Mouse (Mus musculus) embryonic fibroblast, embryonic 13.5 days (primary cell): ENCODE results near the gene Cpn2. TPM values are rescaled to one million over a fixed set of nuclear protein-coding genes. Genes with fewer than 3 reads are reported as not detected.

Experiments used
- H3K27ac ChIP-seq: 2 replicates; pipeline ENCODE4 v1.5.1; 2012; ENCODE audit warnings: low read length, control low read depth, inconsistent platforms; ENCODE audit not compliant: insufficient read depth
- H3K4me1 ChIP-seq: 2 replicates; pipeline ENCODE4 v1.6.1; 2011; ENCODE audit warnings: low read length; ENCODE audit not compliant: control insufficient read depth, insufficient read depth
- H3K4me3 ChIP-seq: 2 replicates; pipeline ENCODE4 v1.5.1; 2011; ENCODE audit warnings: mild to moderate bottlenecking, control low read depth, low read length; ENCODE audit not compliant: insufficient read depth
- CTCF ChIP-seq: IDR thresholded peaks from 2 replicates; pipeline ENCODE4 v1.5.1; 2011; ENCODE audit warnings: mild to moderate bottlenecking, control low read depth, low read length, moderate library complexity, borderline replicate concordance; ENCODE audit not compliant: insufficient read depth
- POLR2A ChIP-seq: IDR thresholded peaks from 2 replicates; pipeline ENCODE4 v1.6.1; 2011; ENCODE audit warnings: low read depth, mild to moderate bottlenecking, control low read depth, low read length, moderate library complexity
- polyA plus RNA-seq: library from polyadenylated mRNA; stranded (reverse); fragments of >200 nt; gene quantifications from 2 replicates; pipeline ENCODE4 v1.2.4, GENCODE M21; 2011; ENCODE audit warnings: low read depth; ENCODE audit not compliant: missing spikeins, insufficient read length

The Cpn2 gene
- polyA plus RNA-seq, 1 experiment: 0.67 TPM

DNA sequence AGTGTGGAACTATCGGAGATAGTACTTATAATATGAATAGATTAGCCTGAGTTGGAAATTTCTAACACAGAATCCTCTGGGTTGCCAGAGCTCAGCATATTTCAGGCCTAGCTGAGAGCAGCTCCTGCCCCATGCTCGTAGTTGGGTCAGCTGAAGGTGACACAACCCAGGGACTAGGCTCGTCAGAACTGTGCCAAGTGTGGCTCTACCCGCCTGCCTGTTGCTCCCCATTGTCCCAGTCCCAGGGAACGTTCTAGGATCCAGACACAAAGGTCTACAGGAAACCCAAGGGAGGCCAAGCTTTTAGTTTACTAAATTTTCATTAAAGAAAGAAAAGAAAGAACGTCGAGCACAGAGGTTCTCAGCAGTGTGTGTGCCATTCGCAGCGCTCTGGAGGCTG is 6.0 kb downstream of the Cpn2 start:
- Histone ChIP-seq H3K4me1 (no peaks in the 10 kb centered on the region), H3K27ac (no peak overlapping the region), H3K4me3 (no peak overlapping the region)
- TF ChIP-seq CTCF (no peak), POLR2A (no peak)

DNA sequence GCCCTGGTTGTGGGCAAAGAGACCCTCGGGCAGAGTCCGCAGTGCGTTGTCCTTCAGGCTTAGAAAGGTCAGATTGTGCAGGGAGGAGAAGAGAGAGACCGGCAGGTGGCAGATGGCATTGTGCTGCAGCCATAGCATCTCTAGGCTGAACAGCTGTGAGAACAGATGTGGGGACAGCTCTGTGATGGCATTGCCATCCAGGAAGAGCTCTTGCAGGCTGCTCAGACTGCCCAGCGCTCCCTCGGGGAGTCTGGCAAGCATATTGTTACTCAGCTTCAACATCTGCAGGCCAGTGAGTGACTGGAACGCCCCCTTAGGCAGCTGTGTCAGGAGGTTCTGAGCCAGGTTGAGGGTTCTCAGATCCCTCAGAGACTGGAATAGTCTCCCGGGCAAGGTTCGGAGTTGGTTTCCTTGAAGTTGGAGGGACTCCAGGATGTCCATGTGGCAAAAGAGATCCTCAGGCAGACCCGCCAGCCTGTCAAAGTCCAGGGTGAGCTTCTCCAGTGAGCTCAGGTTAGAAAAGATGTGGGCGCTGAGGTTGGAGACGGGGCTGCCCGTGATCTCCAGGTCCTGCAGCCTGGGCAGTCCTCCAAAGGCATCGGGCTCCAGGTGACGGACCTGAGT is 7.2 kb downstream of the Cpn2 start:
- H3K27ac ChIP-seq: no peak overlapping the region
- TF ChIP-seq CTCF (no peak), POLR2A (no peak)
- H3K4me1 ChIP-seq: no peaks in the 10 kb centered on the region
- H3K4me3 ChIP-seq: no peak overlapping the region

DNA sequence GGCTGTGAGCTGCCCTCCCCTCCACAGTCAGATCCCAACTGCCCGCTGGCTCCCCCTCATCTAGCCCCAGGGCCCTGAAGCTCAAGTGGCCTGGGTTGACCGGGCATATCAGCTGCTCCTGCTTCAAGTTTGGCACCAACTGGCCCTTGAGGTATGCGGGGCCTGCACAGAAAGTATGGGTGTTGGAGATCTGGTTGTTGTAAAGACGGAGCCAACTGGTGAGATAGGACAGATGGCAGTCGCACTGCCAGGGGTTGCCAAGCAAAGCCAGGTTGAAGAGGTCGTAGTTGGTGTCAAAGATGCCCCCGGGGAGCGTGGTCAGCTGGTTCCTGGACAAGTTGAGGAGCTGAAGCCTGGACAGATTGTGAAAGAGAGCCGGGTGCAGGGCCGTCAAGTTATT is 7.9 kb downstream of the Cpn2 start:
- no peak overlapping the region for H3K27ac ChIP-seq
- no peaks in the 10 kb centered on the region for H3K4me1 ChIP-seq
- no peak overlapping the region for H3K4me3 ChIP-seq
- TF ChIP-seq POLR2A (no peak), CTCF (no peak)

DNA sequence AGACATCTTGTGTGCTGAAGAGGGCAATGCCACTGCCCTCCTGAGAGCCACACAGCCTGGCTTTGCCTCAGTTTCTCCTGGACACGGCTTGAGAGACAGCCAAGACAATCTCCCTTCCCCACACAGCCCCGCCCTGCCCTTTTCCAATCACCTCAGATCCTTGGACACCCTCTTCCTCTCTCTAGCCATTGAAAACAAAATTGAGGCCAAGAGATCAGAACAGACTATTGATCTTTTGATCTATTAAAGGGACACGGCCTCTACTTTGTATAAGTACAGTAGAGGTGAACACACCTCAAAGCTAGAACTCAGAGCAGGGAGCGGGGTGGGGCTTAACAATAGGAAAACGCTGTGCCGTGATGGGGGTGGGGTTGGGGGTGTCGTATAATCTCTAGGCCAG is 8.9 kb downstream of the Cpn2 start:
- no peak overlapping the region for H3K27ac ChIP-seq
- TF ChIP-seq CTCF: no peak
- no peak for TF ChIP-seq POLR2A
- H3K4me1 ChIP-seq: no peaks in the 10 kb centered on the region
- no peak overlapping the region for H3K4me3 ChIP-seq

DNA sequence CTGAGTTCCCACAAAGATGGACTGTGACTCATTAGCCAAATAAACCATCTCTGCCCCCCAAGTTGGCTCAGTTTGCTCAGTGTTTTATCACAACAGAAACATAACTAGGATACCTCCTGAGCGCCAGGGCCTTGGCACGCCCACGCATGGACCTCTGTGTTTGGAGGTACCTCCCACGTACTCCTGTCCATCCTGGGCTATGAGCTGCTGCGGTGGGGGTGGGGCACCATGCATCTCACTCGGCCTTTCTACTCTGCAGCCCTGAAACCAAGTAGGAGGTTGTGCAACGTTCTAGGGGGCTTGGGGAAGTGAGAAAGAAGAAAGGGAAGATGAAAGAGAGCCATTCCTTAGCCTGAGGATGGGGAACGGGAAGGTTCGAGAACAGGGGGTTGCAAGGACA is 9.6 kb downstream of the Cpn2 start:
- Histone ChIP-seq H3K4me1 (no peaks in the 10 kb centered on the region), H3K4me3 (no peak overlapping the region), H3K27ac (no peak overlapping the region)
- TF ChIP-seq CTCF (no peak), POLR2A (no peak)

DNA sequence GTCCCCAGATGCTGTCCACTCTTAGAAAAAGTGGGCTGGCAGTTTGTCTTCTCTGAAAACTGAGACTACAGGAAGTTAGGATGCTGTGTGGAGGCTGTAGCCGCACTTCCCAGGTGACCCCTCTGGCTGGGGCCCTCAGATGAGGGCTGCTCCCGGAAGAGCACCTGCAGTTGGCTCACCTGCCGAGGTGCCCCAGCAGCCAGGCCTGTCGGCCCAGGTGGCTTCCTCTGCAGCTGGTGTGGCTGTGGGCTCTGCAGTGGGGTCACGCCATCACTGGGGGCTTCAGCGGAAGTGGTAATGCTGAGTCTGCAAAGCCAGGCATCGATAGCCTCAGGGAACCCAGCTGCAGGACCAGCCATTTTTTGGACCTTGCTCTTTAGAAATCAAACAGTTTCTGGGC is 12.2 kb downstream of the Cpn2 start:
- Histone ChIP-seq H3K4me1 (no peaks in the 10 kb centered on the region), H3K4me3 (no peak overlapping the region), H3K27ac (no peak overlapping the region)
- no peak for TF ChIP-seq POLR2A
- no peak for TF ChIP-seq CTCF

DNA sequence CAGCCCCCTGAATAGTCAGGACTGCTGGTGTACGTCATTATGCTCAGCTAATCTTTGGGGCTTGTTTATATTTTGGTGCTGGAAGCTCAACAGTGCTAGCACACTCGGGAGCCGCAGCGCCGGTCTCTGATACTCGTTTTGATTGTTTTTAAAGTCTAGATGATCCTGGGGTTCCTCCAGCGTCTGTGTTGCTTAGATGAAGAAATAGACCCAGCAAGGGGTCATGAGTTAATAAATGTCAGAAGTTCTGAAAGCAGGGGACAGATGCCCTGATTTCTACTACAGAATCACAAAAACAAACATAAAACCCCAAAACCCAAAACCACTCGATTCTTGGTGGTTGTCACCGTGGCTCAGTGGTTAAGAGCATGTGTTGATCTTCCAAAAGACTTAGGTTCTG is 13.4 kb downstream of the Cpn2 start:
- Histone ChIP-seq H3K4me1 (no peaks in the 10 kb centered on the region), H3K4me3 (no peak overlapping the region), H3K27ac (no peak overlapping the region)
- no peak for TF ChIP-seq POLR2A
- TF ChIP-seq CTCF: no peak

DNA sequence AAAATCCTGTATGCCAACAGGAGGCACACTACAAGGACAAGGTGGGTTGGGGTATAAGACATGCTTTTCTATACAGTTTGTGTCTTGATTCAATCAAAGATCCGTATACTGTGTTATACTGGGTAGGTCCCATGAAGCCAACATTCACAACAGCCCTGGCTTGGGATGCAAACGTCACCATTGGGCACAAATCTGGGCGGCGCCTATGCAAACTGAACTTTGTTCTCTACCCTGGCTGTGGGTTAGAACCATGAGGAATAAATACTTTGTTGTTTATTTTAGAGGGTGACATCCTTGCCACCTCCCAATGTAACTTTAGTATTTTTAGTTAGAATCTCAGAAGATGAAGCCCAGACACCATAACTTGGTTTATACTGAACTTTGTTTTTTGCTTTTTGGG is 13.9 kb downstream of the Cpn2 start:
- TF ChIP-seq CTCF: no peak
- no peak for TF ChIP-seq POLR2A
- H3K4me1 ChIP-seq: no peaks in the 10 kb centered on the region
- no peak overlapping the region for H3K27ac ChIP-seq
- H3K4me3 ChIP-seq: no peak overlapping the region

DNA sequence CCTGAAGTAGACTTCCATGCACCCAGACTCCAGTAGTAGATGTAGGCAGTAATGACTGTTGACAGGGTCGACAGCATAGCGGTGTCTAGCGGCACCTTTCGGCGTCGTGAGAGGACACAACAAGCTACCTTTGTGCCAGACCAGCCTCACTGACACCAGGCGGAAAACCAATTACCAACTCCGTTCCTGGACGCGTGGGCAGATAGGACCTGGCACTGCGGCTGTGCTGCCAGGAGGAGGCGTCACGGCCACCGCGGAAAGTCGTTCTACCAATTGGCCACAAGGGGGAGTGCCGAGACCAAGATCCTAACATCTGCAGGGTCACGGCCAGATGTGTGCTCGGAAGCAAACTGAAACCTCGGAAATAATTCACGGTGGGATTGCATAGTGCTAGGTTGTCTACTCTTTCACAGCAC is 15.3 kb downstream of the Cpn2 start:
- TF ChIP-seq POLR2A (no peak), CTCF (peak; percentile 98)
- no peak overlapping the region for H3K4me3 ChIP-seq
- H3K4me1 ChIP-seq: no peaks in the 10 kb centered on the region
- no peak overlapping the region for H3K27ac ChIP-seq

DNA sequence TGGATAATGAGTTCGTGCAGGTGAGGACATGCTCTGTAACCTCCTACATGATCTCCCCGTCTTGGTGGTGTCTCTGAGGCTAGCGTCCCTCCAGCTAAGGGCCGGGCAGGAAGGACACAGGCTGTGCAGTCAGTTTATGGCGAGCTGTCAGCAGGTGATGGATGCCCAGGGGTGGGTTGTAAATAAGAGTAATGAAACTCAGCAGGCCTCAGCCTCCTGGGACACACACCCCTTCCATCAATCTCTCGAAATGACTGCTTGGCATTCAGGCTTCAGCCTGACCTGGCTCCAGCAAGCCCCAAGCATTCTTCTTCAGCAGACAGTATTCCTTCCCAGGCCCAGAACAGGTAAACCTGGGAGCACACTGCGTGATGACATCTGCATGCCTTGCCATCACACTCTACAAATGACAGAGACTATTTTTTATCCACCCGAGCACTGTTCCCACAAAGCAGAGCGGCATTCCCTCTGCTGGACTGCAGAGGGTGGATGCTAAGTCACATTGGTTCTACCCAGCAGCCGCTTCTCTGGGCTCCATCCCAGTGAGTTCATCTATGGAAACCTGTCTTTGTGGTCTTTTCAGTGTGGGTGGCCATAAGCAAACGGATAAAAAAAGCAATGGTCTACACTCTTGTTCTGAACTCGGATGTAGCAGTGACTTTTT is 23.1 kb downstream of the Cpn2 start:
- Histone ChIP-seq H3K27ac (no peak overlapping the region), H3K4me3 (no peak overlapping the region), H3K4me1 (0 out of 2 replicates have a peak, but pooled peaks cover 6% of the 10 kb centered on the region)
- no peak for TF ChIP-seq CTCF
- TF ChIP-seq POLR2A: no peak

DNA sequence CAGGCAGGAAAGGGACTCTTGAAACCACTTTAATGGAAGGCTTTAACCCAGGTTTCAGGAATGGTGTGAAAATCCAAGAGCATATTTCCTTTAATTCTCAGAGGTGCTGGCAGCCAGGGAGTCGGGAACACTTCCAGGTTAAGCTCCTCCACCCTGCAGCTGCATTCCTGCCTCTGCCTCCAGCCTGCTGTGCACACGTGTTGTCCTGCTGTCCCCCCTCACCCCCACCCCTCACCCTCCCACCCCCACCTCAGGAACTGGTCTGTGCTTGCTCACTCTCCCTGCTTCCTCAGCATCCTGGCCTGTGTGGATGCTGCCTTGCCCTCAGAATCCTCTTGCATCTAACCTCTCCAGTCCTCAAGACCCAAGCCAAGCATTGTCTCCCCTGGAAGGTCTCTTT is 25.7 kb downstream of the Cpn2 start:
- Histone ChIP-seq H3K4me3 (no peak overlapping the region), H3K4me1 (0 out of 2 replicates have a peak, but pooled peaks cover 10% of the 10 kb centered on the region), H3K27ac (peak overlapping the region; percentile 43)
- TF ChIP-seq POLR2A: no peak
